Mouse (Mus musculus): ENCODE data around the gene Gm9887.

GRCm38 (mm10) chr12:69420716-69421115 lies 48.5 kb upstream of the Gm9887 start:
- no peak for TF ChIP-seq CTCF (IDR thresholded peaks at IDR 0.05; ENCODE audit: low read depth, low read length)
- TF ChIP-seq POLR2A (IDR thresholded peaks at IDR 0.05; ENCODE audit: insufficient read depth, low read length) = no peak
- no peak for TF ChIP-seq EP300 (IDR thresholded peaks at IDR 0.05; ENCODE audit: insufficient read depth, low read depth, low read length)

Measured in ES-Bruce4 (cell line).